Mouse (Mus musculus): ENCODE measurements around the gene Cfap73.

Gene Cfap73

DNA sequence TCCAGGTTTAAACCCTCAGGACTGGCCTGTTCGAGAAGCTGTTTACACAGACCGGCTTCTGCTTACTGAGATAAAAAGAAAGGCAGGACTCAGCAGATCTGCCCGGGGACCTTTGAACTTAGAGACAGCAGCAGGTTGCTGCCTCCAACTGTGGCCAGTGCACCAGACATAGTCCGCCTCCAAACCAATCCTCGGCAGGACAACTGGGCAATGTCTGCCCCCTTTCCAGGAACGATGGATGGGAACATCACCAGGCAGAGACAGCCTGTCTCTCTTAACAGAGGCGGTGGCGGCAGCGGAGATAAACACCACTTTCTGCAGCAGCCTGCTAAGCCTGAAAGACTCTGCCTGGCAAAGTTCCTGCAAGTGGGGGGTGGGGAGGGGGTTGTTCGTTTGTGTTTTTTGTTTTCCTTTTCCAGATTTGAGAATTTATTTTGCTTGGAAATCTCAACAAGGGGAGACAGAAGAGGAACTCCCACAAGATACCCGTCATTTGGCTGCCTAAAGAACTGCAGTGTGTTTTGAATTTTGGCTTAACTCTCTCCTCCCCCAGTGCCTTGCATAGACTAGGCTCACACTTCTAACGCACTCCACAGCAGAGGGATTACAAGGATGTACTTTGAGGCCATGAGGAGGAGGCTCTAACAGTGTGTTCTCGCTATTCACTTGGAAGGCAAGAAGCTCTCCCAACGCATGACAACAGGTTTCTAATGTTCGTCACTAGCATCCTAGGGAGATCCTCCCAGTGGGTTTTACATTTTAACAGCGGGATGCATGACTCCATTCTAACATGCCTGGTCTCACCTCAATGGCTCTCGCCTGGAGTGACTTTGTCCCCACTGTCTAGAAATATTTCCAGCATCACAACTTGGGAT is 47.1 kb downstream of the Cfap73 start:
- DNase-seq (ENCODE audit: low spot score) = no peak

DNA sequence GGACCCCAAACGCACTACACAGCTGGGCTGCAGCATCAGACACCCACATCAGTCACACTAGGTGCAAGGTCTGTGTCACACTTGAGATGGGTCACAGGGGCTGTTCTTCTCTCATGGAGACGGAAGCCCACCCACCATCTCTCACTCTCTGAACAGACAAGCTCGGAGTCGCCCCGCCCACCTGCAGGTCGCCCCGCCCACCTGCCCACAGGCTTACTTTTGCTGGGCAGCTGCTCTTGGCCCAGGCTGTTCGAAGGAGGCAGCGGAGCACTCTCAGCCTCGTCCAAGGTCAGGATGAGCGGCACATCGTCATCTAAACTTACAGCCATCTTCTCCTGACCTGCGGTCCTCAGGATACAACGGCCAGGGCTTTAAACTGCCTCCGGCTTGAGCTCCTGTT is 49.1 kb downstream of the Cfap73 start:
- no peak for DNase-seq (ENCODE audit: low spot score)

DNA sequence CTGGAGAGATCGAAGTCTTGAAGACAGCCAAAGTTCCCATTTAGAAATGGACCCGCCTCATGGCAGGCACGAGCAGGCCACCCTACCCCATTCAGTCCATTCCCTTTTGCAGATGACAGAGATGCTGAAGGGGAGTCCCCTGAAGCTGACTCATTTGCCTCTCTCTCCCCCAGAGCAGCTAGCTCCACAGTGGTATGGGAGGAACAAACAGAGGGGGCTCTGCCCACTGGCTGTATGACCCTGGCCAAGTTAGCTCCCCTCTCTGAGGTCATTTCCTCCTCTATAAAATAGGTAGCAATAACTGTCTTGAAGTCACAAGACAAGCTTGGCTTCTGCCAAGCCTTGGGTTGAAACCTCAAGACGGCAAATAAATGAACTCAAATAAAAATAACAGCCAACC is 50.5 kb downstream of the Cfap73 start:
- DNase-seq (ENCODE audit: low spot score) = no peak

DNA sequence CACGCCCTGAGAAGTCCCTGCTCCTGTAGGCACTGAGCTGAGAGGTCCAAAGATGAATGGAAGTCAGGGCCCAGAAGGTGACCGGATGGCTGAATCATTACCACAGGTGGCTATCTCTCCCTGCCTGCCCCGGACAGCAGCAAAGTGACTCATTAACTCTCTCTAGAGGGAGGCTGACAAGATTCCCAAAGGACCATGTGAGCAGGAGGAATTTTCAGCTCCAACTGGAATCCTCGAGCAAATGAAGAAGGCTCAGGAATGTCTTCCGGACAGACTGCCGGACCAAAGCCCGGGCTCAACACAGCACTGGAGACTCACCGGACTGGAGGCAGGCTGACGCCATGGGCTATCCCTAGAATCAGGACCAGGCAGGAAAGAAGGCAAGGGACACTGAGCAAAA is 52.0 kb downstream of the Cfap73 start:
- DNase-seq (ENCODE audit: low spot score) = no peak

DNA sequence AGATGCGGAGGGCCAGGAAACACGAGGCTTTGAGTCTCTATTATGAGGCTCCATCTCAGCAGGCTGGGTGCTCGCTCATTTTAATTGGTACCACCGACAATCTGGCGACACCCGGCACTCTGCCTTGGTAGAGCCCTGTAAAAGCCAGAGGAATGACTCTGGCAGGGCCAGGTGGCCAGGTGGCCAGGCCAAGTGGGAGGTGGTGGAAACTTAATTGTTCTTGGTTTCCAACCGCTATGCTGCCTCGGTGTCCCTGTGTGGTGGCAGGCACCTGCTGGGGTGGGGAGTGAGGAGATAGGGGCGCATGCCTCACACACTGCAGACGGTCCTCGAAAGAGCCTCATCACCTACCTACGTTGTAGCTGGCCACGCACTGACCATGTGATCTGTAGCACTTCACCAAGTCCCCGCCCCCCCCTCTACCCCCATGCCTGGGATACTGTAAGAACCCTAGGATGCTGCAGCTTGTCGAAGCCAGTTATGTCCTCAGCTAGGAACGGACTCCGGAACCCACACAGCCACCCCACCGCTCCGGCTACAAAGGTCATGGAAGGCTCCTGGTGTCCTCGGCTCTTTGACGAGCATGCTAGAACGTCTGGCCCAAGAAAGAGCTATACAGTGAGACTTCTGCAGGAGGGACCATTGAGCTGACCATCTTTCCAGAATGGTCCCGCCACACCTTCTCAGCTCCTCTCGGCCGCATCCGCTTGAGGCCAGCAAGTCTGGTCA is 54.0 kb downstream of the Cfap73 start:
- DNase-seq (ENCODE audit: low spot score) = no peak

DNA sequence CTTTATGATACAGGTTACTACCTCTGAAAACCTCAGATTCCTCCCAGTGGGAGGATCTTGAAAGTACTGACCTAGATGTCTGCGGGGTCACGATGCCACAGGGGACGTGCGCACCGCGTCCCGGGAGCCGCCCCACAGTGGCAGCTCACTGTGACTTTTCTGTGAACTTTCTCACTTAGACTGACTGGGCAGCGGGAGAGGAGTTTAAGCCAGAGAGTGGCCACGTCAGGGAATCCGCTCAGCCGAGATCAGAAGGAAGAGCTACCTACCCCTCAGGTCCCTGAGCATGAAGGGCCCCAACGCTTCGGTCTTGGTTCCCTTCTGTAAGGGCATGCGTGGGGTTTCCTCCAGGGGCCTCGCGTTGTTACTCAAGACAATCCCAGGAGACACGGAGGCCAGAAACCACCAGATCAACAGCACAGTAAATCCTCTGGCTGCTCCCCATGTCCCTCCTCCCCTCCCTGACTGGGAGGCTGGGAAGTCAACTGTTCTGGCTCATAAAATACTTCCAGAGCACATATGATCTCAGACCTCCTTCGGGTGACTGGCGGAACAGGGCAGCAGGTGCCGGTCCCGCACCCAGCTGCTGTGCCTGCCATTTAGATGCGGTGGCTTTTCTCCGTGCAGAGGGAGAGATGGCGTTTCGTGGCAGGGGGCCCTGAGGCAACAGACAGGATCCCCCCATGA is 54.7 kb downstream of the Cfap73 start:
- no peak for DNase-seq (ENCODE audit: low spot score)

DNA sequence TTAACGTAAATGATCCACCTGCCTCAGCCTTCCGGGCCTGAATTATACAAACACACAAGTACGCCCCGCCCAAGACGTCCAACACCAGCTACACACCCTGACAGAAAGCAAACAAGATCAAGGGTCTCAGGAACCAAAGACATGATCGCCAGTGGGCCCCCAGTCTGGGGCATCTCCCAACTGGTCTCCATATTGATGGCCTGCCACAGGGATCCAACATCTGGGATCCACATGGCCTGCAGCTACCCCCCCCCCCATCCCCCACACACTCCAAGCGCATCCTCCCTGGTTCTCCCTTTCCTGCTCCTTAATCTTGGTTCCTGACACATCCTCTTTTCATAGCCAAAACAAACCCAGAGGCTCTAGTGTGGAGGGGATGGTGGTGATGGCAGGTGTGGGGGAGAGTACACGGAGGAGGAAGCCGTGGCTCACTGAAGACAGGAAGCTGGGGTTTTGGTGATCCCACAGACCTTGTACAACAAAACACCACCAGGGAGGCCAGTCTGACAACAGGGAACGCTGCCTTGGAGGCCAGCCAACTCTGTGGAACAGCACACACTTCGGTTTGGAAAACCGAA is 55.4 kb downstream of the Cfap73 start:
- DNase-seq (ENCODE audit: low spot score) = no peak
